Mouse (Mus musculus) MEL (cell line): ENCODE data around the gene Ctcf. TPM values are rescaled to one million over a fixed set of nuclear protein-coding genes. Genes with fewer than 3 reads are reported as not detected.

Experiments
- DNase-seq: peaks from one replicate; pipeline ENCODE4 v3.0.0; 2011; ENCODE audit warnings: low read depth, low spot score
- H3K27ac ChIP-seq: 2 replicates; pipeline ENCODE4 v1.5.1; 2012; ENCODE audit warnings: low read depth, mild to moderate bottlenecking, control low read depth, low read length, moderate library complexity; ENCODE audit not compliant: control insufficient read depth
- H3K27me3 ChIP-seq, 2 experiments: fragments of 150-350 bp in 1 of 2; sonication (generic) in 1 of 2; 2 replicates each; pipeline ENCODE4 v1.6.1; 2012; ENCODE audit warnings: low read length in 2 of 2, mild to moderate bottlenecking in 2 of 2, improper control_type of control experiment in 1 of 2, moderate library complexity in 1 of 2; ENCODE audit not compliant: insufficient read depth in 2 of 2, control insufficient read depth in 1 of 2
- H3K36me3 ChIP-seq, 2 experiments: 2 replicates each; pipeline ENCODE4 v1.6.1; 2012 to 2014; ENCODE audit warnings: low read length in 2 of 2, improper control_type of control experiment in 1 of 2, inconsistent platforms in 1 of 2, mild to moderate bottlenecking in 1 of 2; ENCODE audit not compliant: insufficient read depth in 2 of 2, control insufficient read depth in 1 of 2
- H3K4me1 ChIP-seq, 2 experiments: fragments of 150-350 bp in 1 of 2; sonication (generic) in 1 of 2; 2 replicates each; pipeline ENCODE4 v1.6.1; 2012; ENCODE audit warnings: low read length in 2 of 2, improper control_type of control experiment in 1 of 2, mild to moderate bottlenecking in 1 of 2; ENCODE audit not compliant: insufficient read depth in 2 of 2, control insufficient read depth in 1 of 2
- H3K4me3 ChIP-seq, 2 experiments: fragments of 150-350 bp in 1 of 2; sonication (generic) in 1 of 2; 2 replicates each; pipeline ENCODE4 v1.5.1; 2012; ENCODE audit warnings: low read depth in 2 of 2, low read length in 2 of 2, mild to moderate bottlenecking in 2 of 2, moderate library complexity in 2 of 2, control low read depth in 1 of 2, improper control_type of control experiment in 1 of 2; ENCODE audit not compliant: control insufficient read depth in 1 of 2, insufficient read depth in 1 of 2
- H3K79me2 ChIP-seq: 2 replicates; pipeline ENCODE4 v1.6.1; 2012; ENCODE audit warnings: mild to moderate bottlenecking, low read length, moderate library complexity; ENCODE audit not compliant: control insufficient read depth, poor library complexity, insufficient read depth
- H3K9ac ChIP-seq: 2 replicates; pipeline ENCODE4 v1.6.1; 2012; ENCODE audit warnings: low read depth, mild to moderate bottlenecking, control low read depth, low read length, moderate library complexity; ENCODE audit not compliant: control insufficient read depth, poor library complexity, severe bottlenecking
- H3K9me3 ChIP-seq: fragments of 150-350 bp; sonication (generic); replicated peaks from 2 replicates; pipeline ENCODE4 v1.6.1; 2012; ENCODE audit warnings: mild to moderate bottlenecking, low read length, improper control_type of control experiment, moderate library complexity; ENCODE audit not compliant: insufficient read depth
- BHLHE40 ChIP-seq: IDR thresholded peaks from 2 replicates; pipeline ENCODE4 v1.6.1; 2012; ENCODE audit warnings: low read depth, mild to moderate bottlenecking, inconsistent platforms, low read length, improper control_type of control experiment, borderline replicate concordance
- CHD1 ChIP-seq: IDR thresholded peaks from 2 replicates; pipeline ENCODE4 v1.6.1; 2012; ENCODE audit warnings: low read depth, mild to moderate bottlenecking, inconsistent platforms, low read length, improper control_type of control experiment
- CTCF ChIP-seq, 3 experiments: IDR thresholded peaks in 2 of 3; conservative IDR thresholded peaks in 1 of 3; 2 replicates each; pipeline ENCODE4 v1.5.1; 2011 to 2012; ENCODE audit warnings: low read length in 3 of 3, low read depth in 2 of 3, mild to moderate bottlenecking in 2 of 3, improper control_type of control experiment in 1 of 3, inconsistent platforms in 1 of 3, mixed read lengths in 1 of 3, moderate library complexity in 1 of 3; ENCODE audit not compliant: control insufficient read depth in 1 of 3, insufficient read depth in 1 of 3, poor library complexity in 1 of 3, severe bottlenecking in 1 of 3
- E2F4 ChIP-seq: IDR thresholded peaks from 2 replicates; pipeline ENCODE4 v1.6.1; 2011; ENCODE audit warnings: low read depth, low read length, improper control_type of control experiment, borderline replicate concordance
- GABPA ChIP-seq: IDR thresholded peaks from 2 replicates; pipeline ENCODE4 v1.6.1; 2012; ENCODE audit warnings: low read depth, mild to moderate bottlenecking, inconsistent platforms, low read length, improper control_type of control experiment, moderate library complexity
- MEF2A ChIP-seq: IDR thresholded peaks from 2 replicates; pipeline ENCODE4 v1.6.1; 2014; ENCODE audit warnings: low read depth, mild to moderate bottlenecking, inconsistent platforms, low read length, improper control_type of control experiment; ENCODE audit not compliant: poor library complexity, insufficient replicate concordance, severe bottlenecking; ENCODE audit errors: extremely low read depth
- MXI1 ChIP-seq: IDR thresholded peaks from 2 replicates; pipeline ENCODE4 v1.6.1; 2011; ENCODE audit warnings: mild to moderate bottlenecking, low read depth, low read length, improper control_type of control experiment
- MYB ChIP-seq: IDR thresholded peaks from 2 replicates; pipeline ENCODE4 v1.6.1; 2011; ENCODE audit warnings: mild to moderate bottlenecking, low read depth, low read length, improper control_type of control experiment
- MYC ChIP-seq: IDR thresholded peaks from 2 replicates; pipeline ENCODE4 v1.6.1; 2011; ENCODE audit warnings: low read depth, mild to moderate bottlenecking, low read length, improper control_type of control experiment, moderate library complexity
- NRF1 ChIP-seq: IDR thresholded peaks from 2 replicates; pipeline ENCODE4 v1.6.1; 2014; ENCODE audit warnings: low read depth, mild to moderate bottlenecking, inconsistent platforms, low read length, improper control_type of control experiment, moderate library complexity; ENCODE audit not compliant: poor library complexity, insufficient read depth, severe bottlenecking
- RCOR1 ChIP-seq: IDR thresholded peaks from 2 replicates; pipeline ENCODE4 v1.6.1; 2012; ENCODE audit warnings: low read depth, mild to moderate bottlenecking, inconsistent platforms, low read length, improper control_type of control experiment
- SIN3A ChIP-seq: IDR thresholded peaks from 2 replicates; pipeline ENCODE4 v1.6.1; 2012; ENCODE audit warnings: low read length, improper control_type of control experiment, inconsistent platforms
- TAL1 ChIP-seq: IDR thresholded peaks from 2 replicates; pipeline ENCODE4 v1.6.1; 2012; ENCODE audit warnings: mild to moderate bottlenecking, inconsistent platforms, low read length, moderate library complexity, mixed read lengths
- TBP ChIP-seq: IDR thresholded peaks from 2 replicates; pipeline ENCODE4 v1.8.0; 2011; ENCODE audit warnings: low read depth, low read length, improper control_type of control experiment
- ZC3H11A ChIP-seq: IDR thresholded peaks from 2 replicates; pipeline ENCODE4 v1.6.1; 2012; ENCODE audit warnings: low read depth, mild to moderate bottlenecking, inconsistent platforms, low read length, improper control_type of control experiment
- ZKSCAN1 ChIP-seq: IDR thresholded peaks from 2 replicates; pipeline ENCODE4 v1.6.1; 2012; ENCODE audit warnings: low read depth, mild to moderate bottlenecking, inconsistent platforms, low read length, improper control_type of control experiment, moderate library complexity
- polyA plus RNA-seq, 2 experiments: library from polyadenylated mRNA; stranded (reverse) in 1 of 2; unstranded in 1 of 2; fragments of >175 nt in 1 of 2; fragments of >200 nt in 1 of 2; gene quantifications; 2 replicates each; pipeline versions ENCODE4 v1.2.1 to v1.2.4; 2012; ENCODE audit warnings: low replicate concordance in 2 of 2, low read depth in 1 of 2; ENCODE audit not compliant: insufficient read length in 2 of 2, insufficient read depth in 1 of 2, missing spikeins in 1 of 2
- total RNA-seq: library from RNA; depleted of rRNA; stranded (reverse); fragments of 300-350 nt; gene quantifications from 2 replicates; pipeline ENCODE4 v1.2.3, GENCODE M21; 2012

Gene Ctcf
- total and polyA plus RNA-seq, 3 experiments, result 40.7 to 670 (median 87.1) TPM

- peaks cover 2 to 18% of the 10 kb centered on the region in 2 experiments; a peak in 2 of 4 replicates for H3K4me1 ChIP-seq
- peak; percentile 74 for DNase-seq
- TF ChIP-seq MXI1 (peak; percentile 56; the same call in 1 of the 2 replicates), TBP (0 out of 2 replicates have a peak, but pooled peaks have one; percentile 33), E2F4 (no peak), TAL1 (no peak), SIN3A (peak; percentile 50), CHD1 (peak; percentile 81; the same call in 1 of the 2 replicates)
Measured at GRCm38 (mm10) chr8:105637601-105638041, 1.3 kb downstream of the Ctcf start.

GRCm38 (mm10) chr8:105638510-105638909 lies 2.1 kb downstream of the Ctcf start:
- H3K27me3 ChIP-seq, result no peaks in the 10 kb centered on the region
- peaks cover 2 to 18% of the 10 kb centered on the region in 2 experiments; a peak in 2 of 4 replicates for H3K4me1 ChIP-seq
- peak; percentile 4; the same call in 1 of the 2 replicates for TF ChIP-seq SIN3A
- no peak for TF ChIP-seq TAL1
- TF ChIP-seq, all 39 proteins: peak for 1
- no peak for DNase-seq
- H3K36me3 ChIP-seq, result peaks cover 3 to 52% of the 10 kb centered on the region in 2 experiments
- H3K9ac ChIP-seq, result peak overlapping the region; percentile 99
- no peaks in the 10 kb centered on the region for H3K9me3 ChIP-seq
- H3K79me2 ChIP-seq, result peaks cover 65% of the 10 kb centered on the region
- H3K27ac ChIP-seq, result no peak overlapping the region
- H3K4me3 ChIP-seq, result peak overlapping the region; percentile 1 to 16; a peak in 3 of 4 replicates

More at GRCm38 (mm10) chr8:105637601-105638041, 1.3 kb downstream of the Ctcf start:
- Histone ChIP-seq H3K4me3 (peak overlapping the region; percentile 97 to 99), H3K36me3 (peaks cover 0 to 48% of the 10 kb centered on the region in 2 experiments; a peak in 3 of 4 replicates), H3K79me2 (peaks cover 59% of the 10 kb centered on the region), H3K27me3 (no peaks in the 10 kb centered on the region), H3K9me3 (no peaks in the 10 kb centered on the region), H3K27ac (peak overlapping the region; percentile 98), H3K9ac (peak overlapping the region; percentile 99)

- no peak overlapping the region for H3K9ac ChIP-seq
- peaks cover 12 to 52% of the 10 kb centered on the region in 2 experiments for H3K36me3 ChIP-seq
- no peaks in the 10 kb centered on the region for H3K9me3 ChIP-seq
- peaks cover 2 to 18% of the 10 kb centered on the region in 2 experiments; a peak in 2 of 4 replicates for H3K4me1 ChIP-seq
- no peak overlapping the region for H3K4me3 ChIP-seq
- DNase-seq, result peak; percentile 40
- H3K79me2 ChIP-seq, result peaks cover 72% of the 10 kb centered on the region
- H3K27me3 ChIP-seq, result no peaks in the 10 kb centered on the region
- no peak for TF ChIP-seq MEF2A
- TF ChIP-seq CHD1, result no peak
- TF ChIP-seq ZC3H11A, result no peak
- no peak for TF ChIP-seq CTCF (IDR thresholded peaks at IDR 0.05 in 2 of 3, conservative IDR thresholded peaks at IDR 0.05 in 1 of 3; ENCODE audit: control insufficient read depth in 1 of 3, insufficient read depth in 1 of 3, low read depth in 2 of 3, low read length in 3 of 3, poor library complexity in 1 of 3, severe bottlenecking in 1 of 3)
- TF ChIP-seq BHLHE40, result no peak
- no peak for TF ChIP-seq GABPA
- TF ChIP-seq NRF1, result no peak
- TF ChIP-seq MYC, result no peak
- no peak for TF ChIP-seq RCOR1
- no peak for TF ChIP-seq MXI1
- no peak for TF ChIP-seq ZKSCAN1
- no peak for TF ChIP-seq MYB
- TF ChIP-seq, all 39 proteins: peak for 0
- H3K27ac ChIP-seq, result no peak overlapping the region
Measured at GRCm38 (mm10) chr8:105639835-105640234, 3.5 kb downstream of the Ctcf start.
